Mouse (Mus musculus) skeletal muscle tissue, adult 2 months (tissue): Measurements from ENCODE around the gene Slc8a1.

ENCODE experiments used
- DNase-seq: peaks from one replicate; pipeline ENCODE4 v3.0.0-alpha.2; 2012; ENCODE audit warnings: low read depth, low spot score

Slc8a1 gene

GRCm38 (mm10) chr17:81576893-81577292, 161.3 kb downstream of the Slc8a1 start:
- DNase-seq: no peak

GRCm38 (mm10) chr17:81565634-81566372, 172.4 kb downstream of the Slc8a1 start:
- no peak for DNase-seq

GRCm38 (mm10) chr17:81554052-81554734, 184.0 kb downstream of the Slc8a1 start:
- no peak for DNase-seq

- DNase-seq: peak; percentile 18
These were observed 186.1 kb downstream of the Slc8a1 start for GRCm38 (mm10) chr17:81551856-81552635.

DNA sequence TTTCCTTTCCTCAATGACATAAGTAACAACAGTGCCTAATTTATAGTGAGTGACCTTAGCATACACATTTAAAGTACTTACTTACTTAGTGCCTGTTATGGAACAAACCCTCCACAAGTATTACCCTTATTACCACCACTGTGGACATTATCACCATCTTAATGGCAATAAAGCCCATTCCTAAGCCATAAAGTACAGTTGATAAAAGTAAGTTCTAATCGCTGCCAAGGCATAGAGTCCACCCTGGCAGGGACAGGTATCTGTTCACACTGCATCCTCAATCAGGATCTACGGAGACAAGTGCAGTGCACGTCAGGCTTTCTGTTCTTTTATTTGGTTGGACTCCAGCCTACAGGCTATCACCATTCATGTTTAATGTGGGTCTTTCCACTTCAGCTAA, 187.3 kb downstream of the Slc8a1 start:
- DNase-seq: no peak

DNA sequence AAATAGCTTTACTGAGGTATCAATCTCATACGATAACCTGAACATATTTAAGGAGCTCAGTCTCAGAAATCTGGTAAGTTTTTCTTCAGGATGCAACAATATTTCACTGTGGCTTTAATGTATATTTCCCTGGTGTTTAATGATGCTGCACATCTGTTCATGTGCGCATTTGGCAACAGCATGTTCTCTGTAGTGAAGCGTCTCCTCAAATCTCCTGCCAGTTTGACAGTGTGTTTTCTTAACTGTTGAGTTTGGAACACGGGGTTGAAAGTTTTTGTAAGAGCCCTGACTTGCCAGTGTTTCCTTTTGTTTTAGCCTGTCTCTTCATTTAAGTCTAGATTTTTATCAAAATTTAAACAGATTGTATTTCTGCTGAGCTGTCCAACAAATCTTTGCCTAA, 190.2 kb downstream of the Slc8a1 start:
- no peak for DNase-seq

- DNase-seq: no peak
These were observed 191.7 kb downstream of the Slc8a1 start for GRCm38 (mm10) chr17:81546525-81546924.

DNA sequence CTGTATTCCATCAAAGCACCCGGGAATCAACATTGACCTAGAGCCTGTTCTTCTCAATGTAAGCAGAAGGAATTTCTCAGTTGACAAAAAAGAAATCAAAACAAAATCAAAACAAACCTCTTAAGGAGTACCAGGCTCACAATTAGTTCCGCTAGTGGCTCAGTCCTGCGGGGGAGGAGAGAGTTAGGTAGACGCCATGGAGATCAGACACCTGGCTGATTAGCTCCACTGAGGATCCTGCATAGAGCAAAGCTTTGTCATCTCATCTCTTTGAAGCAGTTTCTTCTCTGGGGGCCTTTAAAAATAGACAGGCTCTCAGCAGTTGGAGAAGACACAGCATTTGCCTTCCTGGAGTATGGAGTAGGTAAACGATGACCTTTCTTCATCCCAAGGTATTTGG, 192.2 kb downstream of the Slc8a1 start:
- no peak for DNase-seq

- no peak for DNase-seq
These were observed 193.3 kb downstream of the Slc8a1 start for GRCm38 (mm10) chr17:81544926-81545325.

DNA sequence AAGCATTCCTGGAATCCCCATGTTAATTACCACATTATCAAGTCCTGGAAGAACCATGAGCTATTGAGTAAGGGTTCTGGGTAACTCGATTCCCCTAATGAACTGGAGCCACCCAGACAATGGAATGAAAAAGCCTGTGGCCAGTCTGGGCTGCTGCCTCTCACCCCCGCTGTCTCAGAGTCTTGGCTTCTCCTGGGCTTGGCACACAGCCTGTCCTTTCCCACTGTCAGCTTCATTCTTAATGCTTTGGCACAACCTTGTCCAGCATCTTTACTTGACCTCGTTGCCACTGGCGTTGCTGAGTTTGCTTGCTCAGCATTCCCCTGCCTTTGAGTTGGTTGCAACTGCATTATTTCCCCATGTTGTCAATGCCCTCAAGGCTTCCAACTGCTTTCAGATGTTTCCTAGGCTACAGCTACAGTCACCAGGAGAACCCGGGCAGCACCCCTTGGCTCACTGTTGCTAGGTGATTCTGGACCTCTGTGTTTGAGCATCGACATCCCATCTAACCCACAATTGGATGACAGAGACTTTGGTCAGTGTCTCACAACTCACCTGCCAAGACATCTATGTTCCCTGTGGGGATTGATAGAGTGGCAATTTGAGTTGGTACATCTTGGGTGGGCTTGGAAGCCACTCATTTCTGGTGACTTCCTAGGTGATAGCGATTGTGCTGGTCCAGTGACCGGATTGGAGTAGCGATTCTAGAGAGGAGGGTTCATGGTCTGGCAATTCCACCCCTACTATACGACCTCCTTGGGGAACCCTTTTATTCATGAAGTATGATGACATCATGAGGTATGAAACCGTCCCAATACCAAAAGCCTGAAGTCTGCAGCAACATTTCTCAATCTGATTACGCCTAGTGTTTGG, 195.6 kb downstream of the Slc8a1 start:
- DNase-seq: peak; percentile 33

DNA sequence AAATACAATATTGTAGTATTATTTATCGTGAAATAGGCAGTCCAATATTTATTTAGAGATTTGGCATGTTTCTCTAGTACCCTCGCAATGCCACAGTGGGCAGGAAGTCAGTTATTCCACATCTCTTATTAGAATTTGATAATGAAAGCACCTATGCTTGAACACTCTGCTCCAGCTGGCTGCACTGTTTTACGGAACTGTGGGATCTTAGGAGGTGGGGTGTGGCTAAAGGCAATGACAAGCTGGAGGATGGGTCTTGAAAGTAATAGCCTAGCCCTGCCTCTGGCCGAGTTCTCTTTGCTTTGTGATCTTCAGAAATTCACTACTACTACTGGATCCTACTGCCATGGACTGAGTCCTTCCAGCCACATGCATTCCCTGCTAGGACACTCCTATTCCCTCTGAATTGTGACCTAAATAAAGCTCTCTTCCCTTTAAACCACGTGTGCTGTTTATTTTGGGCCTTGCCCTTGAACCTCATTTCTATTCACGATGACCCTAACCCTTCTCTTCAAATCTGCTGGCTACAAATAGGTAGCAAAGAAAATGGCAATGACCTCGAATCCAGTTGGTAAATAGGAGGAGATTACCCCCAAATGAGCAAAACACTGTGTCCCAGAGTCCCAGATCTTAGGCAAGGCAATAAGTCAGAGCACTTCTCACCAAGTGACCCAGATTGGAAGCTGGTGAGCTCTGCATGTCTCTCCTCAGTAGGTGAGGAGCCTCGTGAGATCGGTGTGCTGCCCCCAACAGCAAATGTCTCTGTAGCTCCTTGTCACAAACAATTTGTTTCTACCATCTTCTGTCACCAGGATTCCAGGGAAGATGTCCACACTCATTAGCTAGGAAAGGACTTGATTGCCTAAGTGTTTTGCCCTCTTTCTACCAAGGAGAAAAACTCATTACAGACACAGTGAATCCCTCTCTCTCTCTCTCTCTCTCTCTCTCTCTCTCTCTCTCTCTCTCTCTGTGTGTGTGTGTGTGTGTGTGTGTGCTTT, 199.7 kb downstream of the Slc8a1 start:
- no peak for DNase-seq

DNA sequence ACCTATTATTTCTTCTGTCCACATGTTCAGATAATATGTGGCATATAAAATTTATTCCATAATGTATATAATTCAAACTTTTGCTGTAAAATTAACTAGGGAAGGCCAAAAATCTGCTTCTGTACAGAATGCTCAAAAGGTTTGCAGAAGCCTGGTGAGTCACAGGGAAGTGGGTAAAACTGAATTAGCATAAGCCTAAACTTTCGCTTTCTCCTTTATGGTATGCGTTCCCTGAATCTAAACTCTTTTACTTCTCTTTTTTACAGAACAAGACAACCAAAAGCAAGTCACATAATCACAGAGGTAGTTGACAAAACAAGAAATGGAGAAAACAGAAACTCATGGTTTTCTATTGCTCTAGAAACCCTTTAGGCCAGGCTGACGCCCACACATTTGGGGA, 202.1 kb downstream of the Slc8a1 start:
- DNase-seq: no peak

GRCm38 (mm10) chr17:81529849-81530248, 208.3 kb downstream of the Slc8a1 start:
- no peak for DNase-seq

DNA sequence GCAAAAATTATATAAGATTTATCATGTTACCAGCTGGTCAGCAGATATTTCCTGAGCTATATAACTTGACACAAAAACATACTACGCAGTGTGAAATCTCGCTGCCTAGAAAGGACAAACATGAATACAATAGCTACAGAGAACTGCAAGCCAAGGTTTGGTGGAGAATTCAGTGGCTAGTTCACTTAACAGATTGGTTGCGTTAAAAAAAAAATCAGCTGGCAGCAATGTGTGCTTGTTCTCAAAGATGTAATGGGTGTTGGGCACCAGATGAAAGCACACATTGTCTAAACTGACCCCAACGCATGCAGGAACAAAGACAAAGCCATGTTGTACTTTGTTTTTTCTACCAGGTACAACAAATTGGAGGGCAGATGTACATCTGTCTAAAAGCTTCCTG, 209.2 kb downstream of the Slc8a1 start:
- DNase-seq: no peak

- DNase-seq: no peak
These were observed 211.7 kb downstream of the Slc8a1 start for GRCm38 (mm10) chr17:81526463-81526862.

DNA sequence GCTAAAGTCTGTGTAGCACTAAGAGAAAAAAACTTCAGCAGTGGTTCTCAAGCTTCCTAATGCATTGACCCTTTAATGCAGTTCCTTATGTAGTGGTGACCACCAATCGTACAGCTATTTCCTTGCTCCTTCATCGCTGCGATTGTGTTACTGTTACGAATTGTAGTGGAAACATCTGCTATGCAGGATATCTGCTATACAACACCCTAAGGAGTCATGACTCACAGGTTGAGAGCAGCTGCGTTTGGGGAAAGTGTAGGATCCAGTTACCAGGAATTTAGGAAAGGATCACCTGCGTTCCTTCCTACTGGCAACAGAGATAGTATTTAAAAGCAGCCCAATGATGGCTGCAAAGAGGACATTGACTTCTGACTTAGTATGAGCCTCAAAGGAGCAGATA, 213.4 kb downstream of the Slc8a1 start:
- DNase-seq: no peak

DNA sequence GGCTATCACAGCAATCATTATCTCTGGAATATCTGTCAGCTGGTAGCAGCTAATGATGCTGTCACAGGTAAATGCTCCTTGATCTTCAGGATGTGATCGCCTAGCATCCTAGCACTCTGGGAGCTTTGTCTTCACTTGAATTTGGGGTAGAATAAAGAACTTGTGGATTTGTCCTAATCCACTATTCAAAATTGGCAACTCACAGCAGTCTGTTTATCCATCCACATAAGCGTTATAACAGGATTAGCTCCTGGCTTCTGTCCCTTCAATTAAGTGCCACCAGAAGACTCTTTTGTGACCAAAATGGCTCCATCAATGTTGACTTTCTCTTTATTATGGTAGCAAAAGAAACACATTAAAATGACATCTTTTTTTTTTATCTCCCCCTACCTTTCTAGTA, 214.2 kb downstream of the Slc8a1 start:
- DNase-seq: no peak

GRCm38 (mm10) chr17:81518316-81519025, 219.7 kb downstream of the Slc8a1 start:
- DNase-seq: no peak

DNA sequence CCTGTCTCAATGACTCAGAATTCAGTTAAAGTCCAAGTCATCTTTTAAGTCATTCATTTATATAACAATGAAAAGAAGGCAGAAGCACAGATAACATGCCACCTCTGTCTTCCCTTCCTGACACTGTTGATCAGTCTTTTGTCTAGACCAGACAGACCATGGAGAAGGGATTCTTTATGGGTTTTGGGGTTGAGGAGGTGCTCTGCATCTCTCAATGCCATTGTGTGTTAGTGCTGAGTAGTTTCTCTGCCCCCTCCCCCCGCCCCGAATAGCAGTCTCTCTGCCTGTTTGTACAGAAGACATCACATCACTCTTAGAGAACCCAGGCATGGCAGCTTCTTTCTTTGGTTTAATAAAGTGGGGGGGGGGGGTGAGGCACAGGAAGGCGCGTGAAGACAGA, 222.0 kb downstream of the Slc8a1 start:
- no peak for DNase-seq

DNA sequence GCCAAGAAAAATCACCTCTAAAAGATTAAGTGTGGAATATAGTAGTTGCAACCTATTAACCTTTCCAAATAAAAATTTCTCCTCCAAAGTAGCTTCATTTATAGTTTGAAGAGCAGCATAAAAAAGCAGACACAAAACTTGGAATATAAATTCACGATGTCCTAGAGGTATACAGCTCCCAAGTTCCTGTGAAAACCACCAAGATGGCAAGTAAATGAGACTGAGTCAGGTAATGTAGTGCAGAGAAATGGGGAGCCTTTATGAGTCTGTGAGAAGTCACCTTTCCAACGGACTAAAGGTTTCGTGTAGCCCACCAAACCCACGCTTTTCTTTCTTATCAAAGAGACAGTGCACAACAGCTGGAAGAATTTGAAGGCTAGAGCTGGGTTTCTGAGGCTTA, 224.2 kb downstream of the Slc8a1 start:
- DNase-seq: no peak
